Mouse (Mus musculus) forebrain, embryonic 10.5 days (tissue): ENCODE measurements around the gene Uba1. TPM values are rescaled to one million over a fixed set of nuclear protein-coding genes. Genes with fewer than 3 reads are reported as not detected.
"Not testable (repeated sequence)": the region's sequence is repeated elsewhere in the genome, so short reads cannot be mapped to it uniquely, and the experiment has no call there.

Experiments
- DNase-seq: peaks from one replicate; pipeline ENCODE4 v3.0.0-alpha.2; 2017; ENCODE audit warnings: low spot score; ENCODE audit errors: extremely low spot score
- H3K27ac ChIP-seq: fragments of 300-500 bp; sonication (generic); 2 replicates; pipeline ENCODE4 v1.5.1; 2016; ENCODE audit warnings: mild to moderate bottlenecking
- H3K27me3 ChIP-seq: fragments of 300-500 bp; sonication (generic); 2 replicates; pipeline ENCODE4 v1.6.1; 2016; ENCODE audit warnings: mild to moderate bottlenecking; ENCODE audit not compliant: poor library complexity, severe bottlenecking
- H3K36me3 ChIP-seq: fragments of 300-500 bp; sonication (generic); replicated peaks from 2 replicates; pipeline ENCODE4 v1.6.1; 2016; ENCODE audit warnings: mild to moderate bottlenecking, moderate library complexity
- H3K4me1 ChIP-seq: fragments of 300-500 bp; sonication (generic); 2 replicates; pipeline ENCODE4 v1.6.1; 2016
- H3K4me3 ChIP-seq: fragments of 300-500 bp; sonication (generic); 2 replicates; pipeline ENCODE4 v1.5.1; 2016; ENCODE audit warnings: mild to moderate bottlenecking, moderate library complexity
- H3K9me3 ChIP-seq: fragments of 300-500 bp; sonication (generic); 2 replicates; pipeline ENCODE4 v1.6.1; 2016; ENCODE audit warnings: mild to moderate bottlenecking, moderate library complexity
- WGBS: fragments of 180-500 bp; shearing (Covaris S2); methylation state at CpG from one replicate; pipeline ENCODE4 v1.1.7; 2016; 5-methylcytosine and 5-hydroxymethylcytosine counted together
- polyA plus RNA-seq: library from polyadenylated mRNA; unstranded; fragments of >200 nt; fragmentation: Nextera tagmentation; extraction: Ambion mirVana; gene quantifications from 2 replicates; pipeline ENCODE4 v1.2.1, GENCODE M21; 2016

Uba1 gene
- polyA plus RNA-seq, 1 experiment from 2014 or later = 251 TPM

- peak; percentile 80 for DNase-seq
- WGBS = 16% methylated on average over 16 of the region's 16 CpGs
- peaks cover 20% of the 10 kb centered on the region for H3K4me1 ChIP-seq
- peaks cover 31% of the 10 kb centered on the region for H3K36me3 ChIP-seq
- no peaks in the 10 kb centered on the region for H3K27me3 ChIP-seq
- H3K9me3 ChIP-seq = no peaks in the 10 kb centered on the region
- peak within 1 kb of the TSS; percentile 93 for H3K27ac ChIP-seq
- H3K4me3 ChIP-seq = peak within 1 kb of the TSS; percentile 67
Measured at GRCm38 (mm10) chrX:20687519-20688067, 29.5 kb downstream of the Uba1 start, which contains the start of gene Cdk16. Gene Cdk16, plus strand, starts transcription at chrX:20687954.

DNA sequence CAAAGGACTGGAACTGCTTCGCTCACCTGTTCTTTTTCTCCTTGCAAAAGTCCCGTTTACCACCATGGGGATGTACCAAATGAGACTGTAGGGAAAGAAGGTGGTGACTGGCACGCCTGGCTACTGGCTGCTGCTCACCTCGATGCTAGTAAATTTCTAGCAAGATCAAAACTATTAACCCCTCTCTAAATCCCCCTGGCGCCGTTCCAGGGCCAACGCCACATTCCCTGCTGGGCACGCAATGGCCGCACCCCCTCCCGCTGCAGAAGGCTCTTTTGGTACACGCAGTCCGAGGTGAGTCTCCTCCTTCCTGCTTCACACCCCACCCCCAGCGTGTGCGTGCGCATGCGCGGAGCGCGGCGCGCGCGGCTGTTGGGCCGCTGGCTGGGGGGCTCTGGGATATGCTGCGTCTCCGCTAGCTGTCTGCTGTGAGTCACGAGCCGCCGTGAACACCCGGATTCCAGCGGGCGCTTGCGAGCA lies 30.0 kb downstream of the Uba1 start:
- peak overlapping the region; percentile 67 for H3K4me3 ChIP-seq
- 13% methylated on average over 33 of the region's 33 CpGs for WGBS
- peak; percentile 77 for DNase-seq
- H3K36me3 ChIP-seq = peaks cover 31% of the 10 kb centered on the region
- peak overlapping the region; percentile 93 for H3K27ac ChIP-seq
- H3K9me3 ChIP-seq = no peaks in the 10 kb centered on the region
- no peaks in the 10 kb centered on the region for H3K27me3 ChIP-seq
- peaks cover 20% of the 10 kb centered on the region for H3K4me1 ChIP-seq

- WGBS = 18% methylated on average over 29 of the region's 35 CpGs
- Histone ChIP-seq H3K4me3 (peak overlapping the region; percentile 67), H3K4me1 (peaks cover 20% of the 10 kb centered on the region), H3K36me3 (peaks cover 31% of the 10 kb centered on the region), H3K9me3 (no peaks in the 10 kb centered on the region), H3K27me3 (no peaks in the 10 kb centered on the region), H3K27ac (peak overlapping the region; percentile 93)
- DNase-seq = peak; percentile 62
Measured at GRCm38 (mm10) chrX:20688615-20689014, 30.5 kb downstream of the Uba1 start.

GRCm38 (mm10) chrX:20691566-20691965 lies 33.4 kb downstream of the Uba1 start:
- no peak for DNase-seq
- peaks cover 53% of the 10 kb centered on the region for H3K36me3 ChIP-seq
- WGBS = 77% methylated on average over 3 of the region's 3 CpGs
- no peaks in the 10 kb centered on the region for H3K27me3 ChIP-seq
- no peak overlapping the region for H3K27ac ChIP-seq
- H3K4me3 ChIP-seq = no peak overlapping the region
- peaks cover 19% of the 10 kb centered on the region for H3K4me1 ChIP-seq
- H3K9me3 ChIP-seq = no peaks in the 10 kb centered on the region

- WGBS = 94% methylated on average over 1 of the region's 1 CpGs
- Histone ChIP-seq H3K36me3 (peaks cover 63% of the 10 kb centered on the region), H3K9me3 (no peaks in the 10 kb centered on the region), H3K4me1 (peaks cover 12% of the 10 kb centered on the region), H3K27me3 (no peaks in the 10 kb centered on the region), H3K27ac (no peak overlapping the region), H3K4me3 (no peak overlapping the region)
- DNase-seq = no peak
Measured at GRCm38 (mm10) chrX:20692616-20693015, 34.5 kb downstream of the Uba1 start.

DNA sequence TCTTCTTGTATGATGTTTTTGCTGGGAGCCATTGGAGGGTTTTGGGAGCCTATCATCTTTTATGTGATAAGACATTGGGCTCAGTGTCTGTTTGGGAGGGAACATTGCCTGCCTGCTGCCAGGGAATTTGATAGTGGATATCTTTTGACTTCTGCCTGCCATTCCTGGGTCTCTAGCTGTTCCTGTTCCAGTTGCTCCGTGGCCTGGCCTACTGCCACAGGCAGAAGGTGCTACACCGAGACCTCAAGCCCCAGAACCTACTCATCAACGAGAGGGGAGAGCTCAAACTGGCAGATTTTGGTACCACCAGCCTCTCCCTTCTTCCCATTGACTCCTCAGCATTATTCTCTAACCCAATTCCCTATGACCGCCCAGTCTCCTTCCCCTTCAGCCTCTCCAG lies 37.7 kb downstream of the Uba1 start:
- 92% methylated on average over 4 of the region's 4 CpGs for WGBS
- H3K36me3 ChIP-seq = peaks cover 84% of the 10 kb centered on the region
- no peak for DNase-seq
- no peaks in the 10 kb centered on the region for H3K4me1 ChIP-seq
- no peak overlapping the region for H3K27ac ChIP-seq
- no peaks in the 10 kb centered on the region for H3K27me3 ChIP-seq
- H3K9me3 ChIP-seq = no peaks in the 10 kb centered on the region
- no peak overlapping the region for H3K4me3 ChIP-seq

DNA sequence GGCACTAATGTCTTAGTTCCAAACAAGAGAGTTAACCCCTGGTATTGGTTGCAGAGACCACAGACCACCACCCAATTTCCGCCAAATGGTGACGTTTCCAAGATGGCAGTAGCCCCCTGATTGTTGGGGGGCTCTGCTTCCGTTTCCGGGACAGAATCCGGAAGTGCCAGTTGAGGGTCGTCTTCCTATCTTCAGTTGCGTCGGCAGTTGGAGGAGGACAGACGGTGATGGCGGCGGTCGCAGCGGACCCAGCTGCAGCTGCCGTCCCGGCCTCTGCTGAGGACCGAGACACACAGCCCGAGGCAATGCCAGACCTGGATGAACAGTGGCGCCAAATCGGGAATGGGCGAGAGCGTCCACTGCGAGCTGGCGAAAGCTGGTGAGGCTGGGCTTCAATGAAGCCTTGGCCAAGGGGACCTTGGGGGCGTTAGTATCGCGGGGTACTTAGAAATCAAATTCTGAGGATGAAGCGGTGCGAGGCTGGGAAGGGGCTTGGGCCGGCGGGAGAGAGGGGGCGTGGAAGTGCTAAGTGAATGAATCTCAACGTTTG lies 45.7 kb downstream of the Uba1 start, which contains the start of gene Usp11:
Usp11 (plus strand) TSS at position 166 of the 550 bp plus-strand sequence.
- H3K27ac ChIP-seq = peak within 1 kb of the TSS; percentile 87
- peak; percentile 69 for DNase-seq
- no peaks in the 10 kb centered on the region for H3K9me3 ChIP-seq
- H3K4me3 ChIP-seq = peak within 1 kb of the TSS; percentile 63
- no peaks in the 10 kb centered on the region for H3K27me3 ChIP-seq
- H3K4me1 ChIP-seq = no peaks in the 10 kb centered on the region
- 17% methylated on average over 32 of the region's 32 CpGs for WGBS
- H3K36me3 ChIP-seq = peaks cover 15% of the 10 kb centered on the region

DNA sequence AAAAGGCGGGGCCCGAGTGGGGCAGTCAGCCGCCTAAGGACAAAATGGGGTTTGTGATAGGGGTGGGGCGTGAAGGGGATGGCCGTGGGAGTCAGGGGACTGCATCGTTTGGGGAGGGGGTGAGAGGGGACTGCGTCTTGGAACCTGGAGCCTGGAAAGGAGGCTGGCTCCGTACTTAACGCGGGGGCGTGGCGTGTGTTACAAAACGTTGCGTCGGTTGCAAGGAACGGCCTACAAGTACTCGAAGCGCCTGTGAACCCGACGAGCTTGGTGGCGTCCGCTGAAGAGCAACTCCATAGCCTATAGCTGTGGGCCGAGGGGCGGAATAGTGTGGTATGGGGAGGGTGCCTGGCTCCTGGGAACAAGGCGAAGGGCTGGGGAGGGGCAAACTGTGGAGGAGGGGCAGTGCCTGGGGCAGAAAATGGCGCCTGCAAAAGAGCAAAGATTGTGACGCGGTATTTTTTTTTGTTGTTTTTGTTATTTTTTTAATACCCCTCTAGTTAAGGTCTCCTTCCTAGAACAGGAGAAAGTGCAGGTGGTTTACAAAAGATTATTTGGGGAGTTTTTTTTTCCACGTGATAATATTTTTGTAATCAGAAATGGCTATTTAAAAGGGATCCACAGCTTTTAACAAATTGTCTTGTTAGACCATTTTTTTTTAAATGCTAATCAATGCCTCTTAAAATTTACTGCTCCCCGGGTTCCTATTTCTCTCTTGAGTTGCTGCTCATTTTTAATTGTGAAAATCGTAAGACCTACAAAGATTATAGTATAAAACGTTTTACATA lies 46.4 kb downstream of the Uba1 start:
- Histone ChIP-seq H3K36me3 (peaks cover 8% of the 10 kb centered on the region), H3K4me1 (no peaks in the 10 kb centered on the region), H3K27me3 (no peaks in the 10 kb centered on the region), H3K27ac (peak overlapping the region; percentile 87), H3K9me3 (no peaks in the 10 kb centered on the region), H3K4me3 (peak overlapping the region; percentile 63)
- DNase-seq = peak; percentile 79
- WGBS = 25% methylated on average over 32 of the region's 32 CpGs

DNA sequence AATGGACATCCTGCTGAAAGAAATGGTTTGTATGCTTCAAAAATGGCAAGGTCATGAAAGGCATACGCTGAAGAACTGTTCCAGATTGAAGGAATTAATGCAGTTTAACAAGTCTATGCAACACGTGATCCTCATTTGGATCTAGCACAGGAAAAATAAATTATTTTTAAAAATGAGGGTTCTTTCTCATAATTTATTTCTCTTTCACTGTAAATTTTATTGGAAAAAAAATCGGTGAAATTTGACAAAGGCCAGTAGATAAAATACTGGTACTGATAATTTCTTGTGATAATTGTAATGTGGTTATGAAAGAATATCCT lies 46.9 kb downstream of the Uba1 start:
- Histone ChIP-seq H3K27ac (peak overlapping the region; percentile 87), H3K27me3 (no peaks in the 10 kb centered on the region), H3K36me3 (0 out of 2 replicates have a peak, but pooled peaks cover 5% of the 10 kb centered on the region), H3K4me1 (no peaks in the 10 kb centered on the region), H3K4me3 (peak overlapping the region; percentile 63), H3K9me3 (no peaks in the 10 kb centered on the region)
- WGBS = 41% methylated on average over 3 of the region's 3 CpGs
- no peak for DNase-seq

- Histone ChIP-seq H3K4me1 (no peaks in the 10 kb centered on the region), H3K27ac (no peak overlapping the region), H3K4me3 (no peak overlapping the region), H3K27me3 (no peaks in the 10 kb centered on the region), H3K9me3 (no peaks in the 10 kb centered on the region), H3K36me3 (no peaks in the 10 kb centered on the region)
- whole genome bisulfite sequencing = 79% methylated on average over 5 of the region's 5 CpGs
- no peak for DNase-seq
Measured at GRCm38 (mm10) chrX:20728681-20729080, 70.6 kb downstream of the Uba1 start.

DNA sequence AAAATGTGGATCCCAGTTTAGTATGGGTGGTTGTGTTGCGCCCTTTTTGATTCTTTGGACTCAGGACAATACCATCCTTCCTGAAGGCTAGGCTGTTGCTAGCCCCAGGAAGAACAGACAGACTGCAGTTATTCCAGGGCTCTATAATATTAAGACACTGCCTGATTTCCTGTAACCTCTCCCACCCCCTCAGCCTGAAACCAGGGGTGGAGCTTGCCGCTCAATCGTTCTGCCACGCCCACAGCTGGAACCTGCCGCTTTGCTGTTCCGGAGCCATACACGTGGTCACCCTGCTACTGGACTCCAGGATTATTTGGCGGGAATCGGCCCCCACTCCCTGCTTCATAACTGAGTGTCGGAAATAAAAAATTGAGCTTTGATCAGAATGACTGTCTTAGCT lies 71.9 kb downstream of the Uba1 start:
- not testable (repeated sequence) for DNase-seq, H3K27me3 ChIP-seq, H3K36me3 ChIP-seq, H3K27ac ChIP-seq, H3K4me3 ChIP-seq, H3K4me1 ChIP-seq, H3K9me3 ChIP-seq
- 57% methylated on average over 10 of the region's 10 CpGs for WGBS
